Comparison of ENCODE assay signal across 11 mouse cellular contexts in genomic region chr7:5059421-5059820, GRCm38 (mm10). TPM values are rescaled to one million over a fixed set of nuclear protein-coding genes. Genes with fewer than 3 reads are reported as not detected.
A peak's percentile ranks its signal among the peaks of the same experiment; 100 is the strongest.
DNase-seq lines count a peak whose midpoint lies in the region; ATAC-seq and TF ChIP-seq lines count a peak whose summit lies in the region.
"Had no signal": no experiment of that assay in that cellular context is flagged by ENCODE, and none has a peak within 500 bp of the region (broad histone marks: within the 10 kb centered on the region; RNA-seq: fewer than 3 reads in every experiment).

No protein-coding gene starts in this region.

- no peak for DNase-seq in kidney, adult 18-20 months
- DNase-seq in MEL (ENCODE audit: low read depth, low spot score): no peak
- DNase-seq in forebrain, embryonic 10.5 days (ENCODE audit: extremely low spot score, low spot score): no peak
- DNase-seq in adrenal gland, postnatal 36 days: no peak
- no peak for DNase-seq in gastrocnemius, postnatal 14 days
- DNase-seq in kidney, postnatal 14 days: no peak

- no peak for TF ChIP-seq RAD21 in MEL (IDR thresholded peaks at IDR 0.05; ENCODE audit: low read depth, low read length)

- H3K9me3 ChIP-seq in kidney, embryonic 15.5 days (replicated peaks): no peaks in the 10 kb centered on the region
- H3K9me3 ChIP-seq in MEL (replicated peaks; ENCODE audit: insufficient read depth, low read length): no peaks in the 10 kb centered on the region
- no peaks in the 10 kb centered on the region for H3K9me3 ChIP-seq in forebrain, embryonic 10.5 days
- no peaks in the 10 kb centered on the region for H3K9me3 ChIP-seq in liver, embryonic 12.5 days (replicated peaks)

- H3K27ac ChIP-seq in kidney, embryonic 15.5 days: peak overlapping the region; percentile 100
- H3K27ac ChIP-seq in MEL (ENCODE audit: control insufficient read depth, low read depth, low read length): no peak overlapping the region
- H3K27ac ChIP-seq in forebrain, embryonic 10.5 days: peak overlapping the region; percentile 97; the same call in 1 of the 2 replicates
- no peak overlapping the region for H3K27ac ChIP-seq in liver, embryonic 12.5 days

- H3K4me3 ChIP-seq in kidney, embryonic 15.5 days (replicated peaks): 0 out of 2 replicates have a peak overlapping the region, but pooled peaks have one; percentile 78
- no peak overlapping the region for H3K4me3 ChIP-seq in MEL (ENCODE audit: control insufficient read depth in 1 of 2, insufficient read depth in 1 of 2, low read depth in 2 of 2, low read length in 2 of 2)
- peak overlapping the region; percentile 67 for H3K4me3 ChIP-seq in forebrain, embryonic 10.5 days
- no peak overlapping the region for H3K4me3 ChIP-seq in liver, embryonic 12.5 days

- H3K4me2 ChIP-seq in kidney, embryonic 15.5 days: no peak overlapping the region
- peak overlapping the region; percentile 96 for H3K4me2 ChIP-seq in liver, embryonic 12.5 days

- no peak for TF ChIP-seq CTCF in MEL (IDR thresholded peaks at IDR 0.05 in 2 of 3, conservative IDR thresholded peaks at IDR 0.05 in 1 of 3; ENCODE audit: control insufficient read depth in 1 of 3, insufficient read depth in 1 of 3, low read depth in 2 of 3, low read length in 3 of 3, poor library complexity in 1 of 3, severe bottlenecking in 1 of 3)

- no peaks in the 10 kb centered on the region; the same call in 1 of the 2 replicates for H3K36me3 ChIP-seq in kidney, embryonic 15.5 days
- H3K36me3 ChIP-seq in MEL (ENCODE audit: control insufficient read depth in 1 of 2, insufficient read depth in 2 of 2, low read length in 2 of 2): peaks cover 4 to 9% of the 10 kb centered on the region in 2 experiments; a peak in 3 of 4 replicates
- peaks cover 4% of the 10 kb centered on the region for H3K36me3 ChIP-seq in forebrain, embryonic 10.5 days (replicated peaks)
- H3K36me3 ChIP-seq in liver, embryonic 12.5 days: peaks cover 5% of the 10 kb centered on the region

- peaks cover 27% of the 10 kb centered on the region for H3K79me2 ChIP-seq in MEL (ENCODE audit: control insufficient read depth, insufficient read depth, low read length, poor library complexity)

- H3K4me1 ChIP-seq in kidney, embryonic 15.5 days: peaks cover 59% of the 10 kb centered on the region
- peaks cover 2 to 9% of the 10 kb centered on the region in 2 experiments; a peak in 2 of 4 replicates for H3K4me1 ChIP-seq in MEL (ENCODE audit: control insufficient read depth in 1 of 2, insufficient read depth in 2 of 2, low read length in 2 of 2)
- peaks cover 50% of the 10 kb centered on the region for H3K4me1 ChIP-seq in forebrain, embryonic 10.5 days
- peaks cover 30% of the 10 kb centered on the region for H3K4me1 ChIP-seq in liver, embryonic 12.5 days

- no peak overlapping the region for H3K9ac ChIP-seq in kidney, embryonic 15.5 days
- peak overlapping the region; percentile 90; the same call in 1 of the 2 replicates for H3K9ac ChIP-seq in MEL (ENCODE audit: control insufficient read depth, low read depth, low read length, poor library complexity, severe bottlenecking)
- H3K9ac ChIP-seq in liver, embryonic 12.5 days: no peak overlapping the region

- WGBS in kidney, embryonic 15.5 days: 94% methylated on average over 12 of the region's 12 CpGs
- WGBS in forebrain, embryonic 10.5 days: 92% methylated on average over 12 of the region's 12 CpGs
- 82% methylated on average over 12 of the region's 12 CpGs for WGBS in liver, embryonic 12.5 days (ENCODE audit: insufficient replicate concordance)

- H3K27me3 ChIP-seq in kidney, embryonic 15.5 days: peaks cover 38% of the 10 kb centered on the region
- H3K27me3 ChIP-seq in MEL (ENCODE audit: control insufficient read depth in 1 of 2, insufficient read depth in 2 of 2, low read length in 2 of 2): no peaks in the 10 kb centered on the region
- H3K27me3 ChIP-seq in forebrain, embryonic 10.5 days (ENCODE audit: poor library complexity, severe bottlenecking): peaks cover 51% of the 10 kb centered on the region
- peaks cover 52% of the 10 kb centered on the region for H3K27me3 ChIP-seq in liver, embryonic 12.5 days (replicated peaks)

- no peak for TF ChIP-seq EP300 in MEL (IDR thresholded peaks at IDR 0.05; ENCODE audit: low read depth in 1 of 2, low read length in 2 of 2)

- ATAC-seq in kidney, embryonic 15.5 days (replicated peaks; ENCODE audit: low FRiP score): no peak
- no peak for ATAC-seq in liver, embryonic 12.5 days

- intact Hi-C loops in gastrocnemius, postnatal 14 days (cut with DNase I; ENCODE audit: low total_unique reads): no loop called here

- no peak for TF ChIP-seq POLR2A in MEL (IDR thresholded peaks at IDR 0.05; ENCODE audit: control insufficient read depth in 1 of 2, insufficient read depth in 1 of 2, low read depth in 1 of 2, low read length in 2 of 2, poor library complexity in 1 of 2)

TF ChIP-seq in MEL, 35 proteins besides CTCF, POLR2A, EP300 and RAD21:
- TF ChIP-seq MAFK (IDR thresholded peaks at IDR 0.05; ENCODE audit: borderline replicate concordance, low read depth, low read length) (no peak), MYB (IDR thresholded peaks at IDR 0.05; ENCODE audit: low read depth, low read length) (no peak), SMC3 (IDR thresholded peaks at IDR 0.05; ENCODE audit: low read depth, low read length) (no peak), RCOR1 (IDR thresholded peaks at IDR 0.05; ENCODE audit: low read depth, low read length) (no peak), GABPA (IDR thresholded peaks at IDR 0.05; ENCODE audit: low read depth, low read length) (no peak), ZKSCAN1 (IDR thresholded peaks at IDR 0.05; ENCODE audit: low read depth, low read length) (no peak)

RNA-seq across cellular contexts. Expression of gene U2af2, which starts 2.5 kb away (rescaled TPM):
- 145 and 152 TPM in 2 replicates for polyA plus RNA-seq in kidney, embryonic 15.5 days (2015; fragmentation: Nextera tagmentation; extraction: Ambion mirVana)
- total RNA-seq in MEL (2012; rRNA removed): 301 and 311 TPM in 2 replicates
- 100 to 1,000 TPM; 477 to 491 TPM for polyA plus RNA-seq in MEL (2012; ENCODE audit: insufficient read depth in 1 of 2, insufficient read length in 2 of 2, low read depth in 1 of 2, low replicate concordance in 2 of 2, missing spikeins in 1 of 2)
- 181 and 196 TPM in 2 replicates for polyA plus RNA-seq in forebrain, embryonic 10.5 days (2016; fragmentation: Nextera tagmentation; extraction: Ambion mirVana)
- 97.6 and 109 TPM in 2 replicates for polyA plus RNA-seq in liver, embryonic 12.5 days (2016; fragmentation: Nextera tagmentation; extraction: Ambion mirVana)
- total RNA-seq in adrenal gland, postnatal 36 days (2021): 100 to 1,000 TPM; 143 to 180 TPM
- total RNA-seq in gastrocnemius, postnatal 14 days (2021): 10 to 100 TPM; 52.0 to 62.2 TPM

RNA-seq across cellular contexts. Expression of gene Zfp580, which starts 8.1 kb away (rescaled TPM):
- polyA plus RNA-seq in kidney, embryonic 15.5 days (2015; fragmentation: Nextera tagmentation; extraction: Ambion mirVana): 36.2 and 41.0 TPM in 2 replicates
- total RNA-seq in MEL (2012; rRNA removed): 1.0 and 1.7 TPM in 2 replicates
- 10 to 100 TPM in 1 of 2 experiments, not detected in 1; 19.9 TPM for polyA plus RNA-seq in MEL (2012; ENCODE audit: insufficient read depth in 1 of 2, insufficient read length in 2 of 2, low read depth in 1 of 2, low replicate concordance in 2 of 2, missing spikeins in 1 of 2)
- 38.0 and 38.8 TPM in 2 replicates for polyA plus RNA-seq in forebrain, embryonic 10.5 days (2016; fragmentation: Nextera tagmentation; extraction: Ambion mirVana)
- polyA plus RNA-seq in liver, embryonic 12.5 days (2016; fragmentation: Nextera tagmentation; extraction: Ambion mirVana): 5.2 and 5.6 TPM in 2 replicates
- 1 to 10 TPM; 6.4 to 9.3 TPM for total RNA-seq in adrenal gland, postnatal 36 days (2021)
- 1 to 10 TPM; 5.6 to 6.6 TPM for total RNA-seq in gastrocnemius, postnatal 14 days (2021)

RNA-seq across cellular contexts. Expression of gene Epn1, which starts 20.6 kb away (rescaled TPM):
- polyA plus RNA-seq in kidney, embryonic 15.5 days (2015; fragmentation: Nextera tagmentation; extraction: Ambion mirVana): 55.5 and 62.2 TPM in 2 replicates
- total RNA-seq in MEL (2012; rRNA removed): 72.3 and 75.5 TPM in 2 replicates
- polyA plus RNA-seq in MEL (2012; ENCODE audit: insufficient read depth in 1 of 2, insufficient read length in 2 of 2, low read depth in 1 of 2, low replicate concordance in 2 of 2, missing spikeins in 1 of 2): 100 to 1,000 TPM in 1 of 2 experiments, not detected in 1; 147 TPM
- polyA plus RNA-seq in forebrain, embryonic 10.5 days (2016; fragmentation: Nextera tagmentation; extraction: Ambion mirVana): 53.5 and 54.6 TPM in 2 replicates
- 66.2 and 69.1 TPM in 2 replicates for polyA plus RNA-seq in liver, embryonic 12.5 days (2016; fragmentation: Nextera tagmentation; extraction: Ambion mirVana)
- 100 to 1,000 TPM; 146 to 155 TPM for total RNA-seq in adrenal gland, postnatal 36 days (2021)
- 100 to 1,000 TPM; 100 to 107 TPM for total RNA-seq in gastrocnemius, postnatal 14 days (2021)

RNA-seq across cellular contexts. Expression of gene Zfp784, which starts 21.2 kb away (rescaled TPM):
- polyA plus RNA-seq in kidney, embryonic 15.5 days (2015; fragmentation: Nextera tagmentation; extraction: Ambion mirVana): 6.3 and 6.4 TPM in 2 replicates
- total RNA-seq in MEL (2012; rRNA removed): 0.96 and 1.2 TPM in 2 replicates
- 1 to 10 TPM in 1 of 2 experiments, not detected in 1; 2.9 TPM for polyA plus RNA-seq in MEL (2012; ENCODE audit: insufficient read depth in 1 of 2, insufficient read length in 2 of 2, low read depth in 1 of 2, low replicate concordance in 2 of 2, missing spikeins in 1 of 2)
- 3.0 and 3.8 TPM in 2 replicates for polyA plus RNA-seq in forebrain, embryonic 10.5 days (2016; fragmentation: Nextera tagmentation; extraction: Ambion mirVana)
- 1.1 and 1.3 TPM in 2 replicates for polyA plus RNA-seq in liver, embryonic 12.5 days (2016; fragmentation: Nextera tagmentation; extraction: Ambion mirVana)
- total RNA-seq in adrenal gland, postnatal 36 days (2021): 1 to 10 TPM; 3.8 to 4.5 TPM
- total RNA-seq in gastrocnemius, postnatal 14 days (2021): 1 to 10 TPM; 4.3 to 5.0 TPM

RNA-seq across cellular contexts. Expression of gene 4632433K11Rik, which starts 25.5 kb away (rescaled TPM):
- not detected in 2 replicates for polyA plus RNA-seq in kidney, embryonic 15.5 days (2015; fragmentation: Nextera tagmentation; extraction: Ambion mirVana)
- total RNA-seq in MEL (2012; rRNA removed): not detected in 2 replicates
- not detected for polyA plus RNA-seq in MEL (2012; ENCODE audit: insufficient read depth in 1 of 2, insufficient read length in 2 of 2, low read depth in 1 of 2, low replicate concordance in 2 of 2, missing spikeins in 1 of 2)
- polyA plus RNA-seq in forebrain, embryonic 10.5 days (2016; fragmentation: Nextera tagmentation; extraction: Ambion mirVana): not detected in 2 replicates
- not detected in 2 replicates for polyA plus RNA-seq in liver, embryonic 12.5 days (2016; fragmentation: Nextera tagmentation; extraction: Ambion mirVana)
- total RNA-seq in adrenal gland, postnatal 36 days (2021): not detected
- total RNA-seq in gastrocnemius, postnatal 14 days (2021): not detected
- total RNA-seq: layer of hippocampus, postnatal 10 days had no signal
- polyA plus RNA-seq: lung, embryonic 16.5 days; spleen, adult 2 months had no signal

Comparison
In these comparisons a context has a peak if more than half of its experiments do, and no peak if none do; other contexts are left out.
1. H3K27ac ChIP-seq: peak in kidney, embryonic 15.5 days (single experiment) and forebrain, embryonic 10.5 days (single experiment); none in MEL (single experiment) and liver, embryonic 12.5 days (single experiment).
2. H3K4me3 ChIP-seq: peak in kidney, embryonic 15.5 days (single experiment) and forebrain, embryonic 10.5 days (single experiment); none in MEL (0 of 2) and liver, embryonic 12.5 days (single experiment).